Mouse (Mus musculus) erythroblast, adult 5-6 weeks (primary cell): ENCODE data around the gene Cox6b1. TPM values are rescaled to one million over a fixed set of nuclear protein-coding genes. Genes with fewer than 3 reads are reported as not detected.

Source experiments
- ATAC-seq: replicated peaks from 2 replicates; pipeline ENCODE4 v1.8.0; 2016; ENCODE audit warnings: moderate number of reproducible peaks, mild to moderate bottlenecking, moderate TSS enrichment, inconsistent platforms; ENCODE audit not compliant: poor library complexity, low FRiP score, severe bottlenecking
- total RNA-seq, 2 experiments: library from RNA; stranded (forward) in 1 of 2; stranded (reverse) in 1 of 2; fragments of 150-400 nt in 1 of 2; fragments of 200-764, 138-1000 nt in 1 of 2; gene quantifications; 2 replicates each; pipeline versions ENCODE4 v1.2.3 to v1.2.4; 2015 to 2017; ENCODE audit warnings: low replicate concordance in 2 of 2

Cox6b1 gene
- total RNA-seq, 2 experiments from 2014 or later: 135 to 173 TPM

DNA sequence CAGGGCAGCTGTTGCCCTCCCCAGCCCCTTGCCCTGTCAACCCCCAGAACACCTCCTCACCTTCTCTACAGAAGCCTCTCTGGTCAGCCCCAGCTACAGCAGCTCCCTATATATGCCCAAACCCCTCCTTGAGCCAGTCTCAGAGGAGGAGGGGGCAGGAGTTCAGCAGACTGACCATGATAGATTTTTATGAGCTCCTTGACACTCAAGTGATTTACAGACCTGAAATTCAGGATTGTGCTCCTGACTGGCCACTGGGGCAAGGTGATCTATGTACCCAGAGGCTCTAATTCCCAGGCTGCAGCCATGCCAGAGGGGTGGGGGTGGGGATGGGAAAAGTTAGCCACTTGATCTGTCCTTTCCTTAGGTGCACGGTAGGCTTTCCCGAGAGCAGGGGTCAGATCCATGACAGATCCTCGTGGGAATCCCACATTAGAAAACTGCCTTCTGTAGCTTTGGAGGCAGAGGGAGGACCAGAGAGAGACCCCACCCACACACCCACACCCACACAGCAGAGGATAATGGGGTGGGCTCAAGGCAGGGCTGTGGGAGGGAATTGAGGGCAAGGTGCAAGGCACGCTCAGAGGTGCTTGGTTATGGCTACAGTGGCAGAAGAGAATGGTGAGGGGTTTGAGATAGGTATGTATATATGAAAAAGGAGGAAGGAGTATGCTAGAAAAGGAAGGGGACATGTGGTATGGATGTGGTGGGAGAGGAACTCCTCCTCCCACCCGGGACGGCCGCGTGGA, 13.1 kb downstream of the Cox6b1 start, which contains the start of gene Upk1a:
TSS of gene Upk1a (minus strand) at position 194 of the 749 bp plus-strand sequence.
- ATAC-seq: no peak

DNA sequence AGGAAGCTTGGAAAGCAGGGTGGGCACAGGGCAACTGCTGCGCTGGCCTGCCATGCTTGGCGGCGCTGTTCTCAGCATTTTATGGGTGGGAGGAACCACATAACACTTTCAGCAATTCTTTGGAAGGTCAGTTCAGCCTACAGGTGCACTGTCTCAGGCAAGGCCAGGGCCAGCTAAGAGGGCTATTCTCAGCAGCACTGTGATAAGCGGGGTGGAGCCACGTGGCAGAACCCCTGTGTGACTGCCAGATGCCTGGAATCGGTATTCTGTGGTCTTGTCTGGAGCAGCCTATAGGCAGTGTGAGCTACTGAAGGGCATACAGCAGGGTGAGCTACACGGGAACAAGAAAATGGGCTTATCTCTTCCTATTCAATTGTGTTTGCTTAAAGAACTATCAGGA, 15.9 kb downstream of the Cox6b1 start:
- ATAC-seq: no peak

DNA sequence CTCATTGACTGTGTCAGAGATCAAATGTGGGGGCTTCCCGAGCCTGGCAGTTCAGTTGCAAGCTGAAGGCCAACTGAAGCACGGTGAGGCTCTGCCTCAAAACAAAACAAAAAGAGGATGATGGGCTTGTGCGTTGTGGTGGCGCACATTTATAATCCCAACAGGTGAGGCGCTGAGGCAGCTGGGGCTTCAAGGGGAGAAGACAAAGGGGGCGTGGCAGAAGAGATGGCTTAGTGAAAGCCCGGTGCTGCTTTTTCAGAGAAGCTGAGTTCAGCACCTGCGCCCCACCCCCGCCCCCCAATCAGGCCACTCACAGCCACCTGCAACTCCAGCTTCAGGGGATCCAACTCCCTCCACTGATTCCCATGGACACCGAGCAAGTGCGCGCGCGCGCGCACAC, 17.5 kb downstream of the Cox6b1 start:
- ATAC-seq: no peak

DNA sequence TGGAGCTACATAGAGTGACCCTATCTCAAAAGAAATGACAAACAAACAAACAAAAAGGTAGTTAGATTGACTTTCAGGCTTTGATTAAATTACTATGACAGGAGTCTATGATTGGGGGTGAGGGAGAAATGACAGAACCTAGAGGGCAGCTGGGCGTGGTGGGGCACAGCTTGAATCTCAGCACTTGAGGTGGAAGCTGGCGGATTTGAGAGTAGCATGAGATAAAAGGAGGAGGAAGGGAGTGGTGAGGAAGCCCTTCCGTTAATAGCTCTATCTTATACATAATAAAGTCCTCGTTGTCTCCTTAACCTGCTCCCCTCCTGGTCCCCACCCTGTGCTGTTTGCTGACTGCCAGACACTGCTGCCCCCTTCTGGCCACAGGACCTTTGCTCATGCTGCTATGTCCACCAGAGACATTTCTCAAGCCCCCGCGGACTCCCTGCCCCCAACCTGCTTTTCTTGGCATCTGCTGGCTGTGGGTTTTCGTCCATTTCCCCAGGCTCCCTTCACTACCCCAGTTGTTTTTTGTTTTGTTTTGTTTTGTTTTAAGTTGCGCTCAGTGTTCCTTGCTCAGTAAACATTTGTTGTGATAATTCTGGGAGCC, 18.1 kb downstream of the Cox6b1 start:
- peak; percentile 81 for ATAC-seq

DNA sequence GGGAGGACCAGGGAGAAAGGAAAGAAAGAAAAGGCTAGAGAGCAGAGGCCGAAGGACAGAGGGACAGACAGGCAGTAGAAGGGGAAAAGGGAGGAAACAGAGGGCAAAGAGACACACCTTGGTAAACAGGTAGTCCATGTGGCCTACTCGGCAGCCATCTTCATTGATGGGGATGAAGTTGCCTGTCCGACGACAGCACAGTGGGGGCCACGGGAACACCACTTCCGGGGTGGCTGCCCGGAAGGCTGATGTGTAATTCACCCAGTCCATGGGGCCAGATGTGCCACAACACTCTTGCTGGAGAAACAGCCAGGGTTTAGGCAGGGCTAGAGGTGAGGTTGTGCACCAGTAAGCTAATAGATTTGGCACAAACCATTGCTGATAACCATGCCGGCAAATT, 21.0 kb downstream of the Cox6b1 start:
- ATAC-seq: no peak

DNA sequence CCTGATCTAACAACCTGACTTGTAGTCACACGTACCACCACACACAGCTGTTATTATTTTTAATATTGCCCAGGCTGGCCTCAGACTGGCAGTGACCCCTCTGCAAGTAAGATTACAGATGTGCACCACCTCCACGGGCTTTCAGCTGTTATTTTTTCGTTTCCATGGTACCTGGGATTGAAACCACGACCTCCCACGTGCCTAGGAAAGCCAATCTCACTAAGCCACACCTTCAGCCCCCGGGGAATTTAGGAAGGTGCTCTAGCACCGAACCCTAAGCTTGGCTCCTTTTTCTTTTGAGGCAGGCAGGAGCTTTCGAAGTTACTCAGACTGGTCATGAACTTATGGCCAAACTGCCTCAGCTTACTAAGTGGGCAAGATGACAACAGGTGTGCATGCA, 21.5 kb downstream of the Cox6b1 start:
- ATAC-seq: no peak

DNA sequence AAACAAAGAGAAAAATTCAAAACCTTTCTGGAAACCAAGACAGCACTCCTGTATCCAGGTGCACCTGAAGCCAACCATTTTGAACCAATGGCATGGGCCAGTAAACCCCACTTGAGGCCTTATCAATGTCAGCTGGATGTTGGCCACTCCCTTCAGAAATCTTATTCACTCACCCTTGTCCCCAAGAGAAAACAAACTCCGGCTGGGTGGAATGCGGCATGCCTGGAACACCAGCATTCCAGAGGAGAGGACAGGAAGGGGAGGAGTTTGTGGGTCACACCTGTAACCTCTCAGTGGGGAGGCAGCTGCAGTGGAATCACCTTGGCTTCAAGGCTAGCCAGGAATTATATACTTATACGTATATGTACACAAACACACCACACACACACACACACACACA, 23.4 kb downstream of the Cox6b1 start:
- no peak for ATAC-seq

DNA sequence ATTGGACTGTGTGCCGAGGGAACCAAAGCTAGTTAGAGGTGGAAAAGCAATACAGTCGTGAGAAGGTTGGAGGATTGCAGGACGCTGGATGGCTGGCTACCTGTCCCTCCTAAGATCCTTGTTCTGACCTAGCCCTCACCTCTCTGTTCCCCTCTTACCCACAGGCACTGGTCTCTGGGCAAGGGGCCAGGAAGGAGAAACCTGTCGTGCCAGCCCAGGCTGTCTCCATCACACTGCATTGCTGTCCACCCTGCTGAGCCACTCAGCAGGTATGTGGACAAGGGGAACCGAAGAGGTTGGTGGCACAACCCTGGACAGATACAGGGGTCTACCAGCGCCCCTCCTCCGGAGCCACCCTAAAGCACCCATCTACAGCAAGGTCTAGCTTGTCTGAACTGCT, 25.3 kb downstream of the Cox6b1 start:
- ATAC-seq: no peak

DNA sequence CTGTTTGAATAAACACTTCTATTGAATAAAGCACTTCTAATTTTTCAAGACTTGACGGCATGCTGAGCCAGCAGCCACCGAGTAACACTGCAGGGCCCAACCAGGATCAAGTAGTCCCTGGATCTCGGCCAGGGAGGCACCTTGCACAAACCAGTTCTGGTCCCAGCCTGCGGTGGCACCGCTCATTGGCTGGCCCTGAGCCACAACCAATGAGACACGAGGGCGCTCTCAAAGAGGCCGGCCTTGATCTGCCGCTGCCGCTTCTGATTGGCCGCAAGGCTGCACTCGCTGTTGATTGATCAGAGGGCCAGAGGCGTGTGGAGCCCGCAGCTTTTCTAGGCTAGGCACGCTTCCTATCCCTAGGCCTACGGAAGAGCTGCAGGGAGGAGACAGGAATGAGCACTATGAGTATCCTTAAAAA, 26.0 kb downstream of the Cox6b1 start:
- ATAC-seq: peak; percentile 98

DNA sequence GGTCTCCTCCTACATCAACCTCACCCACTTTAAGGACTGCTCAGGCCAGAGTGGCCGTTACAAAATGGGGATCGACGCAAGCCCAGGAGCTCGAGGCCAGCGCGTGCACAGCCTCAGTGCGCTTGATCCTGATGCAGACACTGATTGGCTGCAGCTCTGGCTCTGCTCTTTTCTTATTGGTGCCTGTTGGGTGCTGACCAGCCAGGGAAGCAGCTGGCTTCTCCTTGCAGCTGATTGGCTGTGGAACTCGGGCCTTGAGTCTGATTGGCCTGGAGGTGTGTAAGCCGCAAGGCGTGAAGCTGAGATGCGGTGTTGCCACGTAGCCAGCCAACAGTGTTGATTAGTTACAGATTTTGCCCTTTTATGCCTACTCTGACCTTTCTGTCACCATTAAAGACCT, 27.2 kb downstream of the Cox6b1 start, which contains the start of gene Zbtb32:
TSS of gene Zbtb32 (minus strand) at position 124 of the 400 bp plus-strand sequence.
- ATAC-seq: no peak

DNA sequence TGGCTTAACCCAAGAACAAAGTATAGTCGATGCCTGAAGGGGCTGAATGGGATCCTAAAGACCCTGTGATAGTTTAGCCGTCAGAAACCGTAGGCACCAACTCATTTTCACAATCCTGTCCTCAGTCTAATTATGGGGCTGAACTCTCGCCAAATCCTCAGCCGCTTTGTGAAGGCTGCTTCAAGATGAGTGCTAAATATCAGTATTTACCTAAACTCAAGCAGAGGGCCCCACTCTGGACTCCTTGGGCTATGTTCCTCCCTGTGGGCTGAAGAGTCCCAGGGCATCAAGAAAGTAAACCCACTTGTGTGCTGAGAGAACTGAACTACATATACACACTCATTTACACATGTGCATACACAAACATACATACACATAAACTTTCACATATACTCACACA, 29.1 kb downstream of the Cox6b1 start:
- no peak for ATAC-seq

DNA sequence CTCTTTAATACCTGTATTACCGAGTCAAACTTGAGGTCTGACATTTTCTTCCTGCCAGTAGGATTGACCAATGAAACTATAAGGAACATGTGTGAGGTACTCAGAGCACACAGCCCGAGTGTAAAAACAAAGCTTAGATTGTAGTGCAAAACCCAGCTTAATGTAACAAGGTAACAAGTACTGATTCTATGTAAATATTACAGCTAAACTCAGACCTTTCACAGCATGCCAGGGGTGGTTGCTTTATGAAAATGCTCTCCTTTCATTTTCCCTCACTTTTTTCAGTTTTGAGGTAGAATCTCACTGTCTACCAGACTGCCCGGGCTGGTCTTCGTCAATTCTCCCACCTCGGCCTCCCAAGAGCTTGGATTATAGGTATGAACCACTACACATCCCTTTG, 29.9 kb downstream of the Cox6b1 start:
- ATAC-seq: no peak

DNA sequence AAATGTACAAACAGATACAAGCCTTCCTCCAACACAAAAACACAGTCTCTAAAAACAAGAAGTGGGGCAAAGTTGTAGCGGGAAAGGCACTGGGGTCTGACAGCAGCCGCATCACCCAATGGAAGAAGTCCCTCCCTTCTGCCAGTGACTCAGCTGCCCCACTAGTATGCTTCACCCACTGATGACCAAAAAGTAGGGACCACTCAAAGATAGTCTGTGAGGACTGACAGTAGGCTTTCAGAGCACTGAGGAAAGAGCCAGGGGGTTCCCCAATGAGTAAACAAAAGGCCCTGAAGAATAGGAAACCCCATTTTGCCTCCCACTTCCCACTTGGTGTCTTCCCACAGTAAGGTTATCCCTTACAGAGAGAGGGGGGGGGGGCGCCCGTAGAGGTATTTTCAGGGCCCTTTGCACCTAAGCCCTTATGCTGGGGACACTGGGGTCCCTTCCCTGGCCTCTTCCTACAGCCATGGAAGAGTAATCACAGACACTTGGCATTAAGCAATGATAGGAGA, 31.4 kb downstream of the Cox6b1 start:
- ATAC-seq: no peak

DNA sequence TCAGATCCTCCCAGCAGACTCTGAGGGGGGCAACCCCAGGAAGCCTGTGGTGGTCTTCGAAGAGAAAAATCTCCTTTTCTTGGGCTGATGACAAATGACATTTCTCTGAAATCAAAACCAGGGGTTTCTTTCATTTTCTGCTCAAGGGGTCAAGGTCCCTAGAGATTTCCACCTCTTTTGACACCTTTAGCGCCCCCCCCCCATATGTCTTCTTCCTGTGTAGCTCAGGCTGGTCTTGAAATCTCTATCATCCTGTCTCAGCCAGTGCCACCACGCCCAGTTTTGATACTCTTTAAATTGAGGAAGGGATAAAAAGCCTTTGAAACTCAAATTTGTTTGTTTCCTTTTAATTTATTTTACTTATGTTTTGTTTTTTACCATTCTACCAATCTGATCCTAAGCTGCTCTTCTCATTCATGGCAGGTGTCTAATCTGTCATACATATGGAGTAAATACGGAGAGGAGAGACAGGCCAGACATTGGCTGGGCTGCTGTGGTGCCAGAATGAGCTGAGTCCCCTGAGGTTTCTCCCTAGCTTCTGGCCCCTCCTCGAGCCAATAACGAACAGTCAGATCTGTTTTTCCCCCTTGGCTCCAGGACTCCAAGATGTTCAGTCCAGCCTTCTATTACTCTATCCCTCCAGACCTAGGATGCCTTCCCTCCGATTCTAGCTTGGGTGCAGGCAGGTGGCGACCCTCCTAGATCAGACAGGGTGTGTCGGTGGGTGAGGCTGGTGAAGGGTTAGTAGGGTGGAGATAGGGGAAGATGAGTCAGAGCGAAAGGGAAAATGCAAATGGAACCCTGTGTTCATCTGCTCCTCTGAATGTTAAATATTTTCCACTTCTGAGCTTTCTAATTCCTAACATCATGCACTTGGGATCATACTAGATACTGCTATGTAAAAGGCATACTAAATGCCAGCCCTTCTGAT, 32.1 kb downstream of the Cox6b1 start:
- no peak for ATAC-seq

DNA sequence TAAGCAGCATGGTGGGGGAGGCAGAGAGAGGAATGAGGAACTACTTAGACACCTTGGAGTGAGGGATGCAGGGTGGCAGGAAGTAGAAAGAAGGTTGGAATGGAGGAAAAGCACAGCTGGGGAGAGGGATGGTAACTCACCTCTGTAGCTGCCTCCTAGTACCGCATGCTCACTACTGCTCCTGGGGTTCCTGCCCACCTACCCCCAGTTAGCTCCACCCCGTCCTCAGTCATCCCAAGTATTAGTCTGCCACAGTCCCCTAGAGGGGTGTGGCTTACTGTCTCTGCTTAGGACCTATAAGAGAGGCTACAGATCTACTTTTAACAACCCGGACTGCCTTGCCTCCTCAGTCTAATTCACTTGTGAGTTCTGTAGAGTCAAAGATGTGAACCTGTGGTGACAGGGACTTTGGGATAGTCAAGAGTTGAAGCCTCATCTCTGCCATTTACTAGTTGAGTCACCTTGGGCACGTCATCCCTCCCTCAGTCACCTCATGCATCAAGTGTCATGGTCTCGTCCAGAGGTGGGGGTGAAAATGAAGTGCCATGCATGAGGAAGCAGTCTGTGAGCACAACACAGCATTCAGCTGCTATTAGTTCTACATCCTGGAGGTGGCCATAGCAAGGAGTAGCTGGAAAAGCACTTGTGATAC, 33.1 kb downstream of the Cox6b1 start:
- no peak for ATAC-seq

DNA sequence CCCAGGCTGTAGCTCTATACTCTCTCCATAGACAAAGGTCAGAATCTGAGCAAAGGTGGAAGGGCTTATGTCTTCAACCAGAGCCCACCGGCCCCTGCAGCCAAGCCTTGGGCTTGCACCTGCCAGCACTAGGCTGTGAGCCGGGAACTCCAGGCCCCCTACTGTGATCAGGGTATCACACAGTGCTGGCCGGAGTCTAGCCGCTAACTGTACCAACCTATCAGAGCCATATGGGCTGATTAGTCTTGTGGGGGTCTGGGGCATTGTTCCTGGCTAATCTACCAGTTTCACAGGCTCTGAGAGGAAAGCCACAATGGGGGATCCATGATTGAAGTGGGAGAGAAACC, 34.4 kb downstream of the Cox6b1 start:
- no peak for ATAC-seq

DNA sequence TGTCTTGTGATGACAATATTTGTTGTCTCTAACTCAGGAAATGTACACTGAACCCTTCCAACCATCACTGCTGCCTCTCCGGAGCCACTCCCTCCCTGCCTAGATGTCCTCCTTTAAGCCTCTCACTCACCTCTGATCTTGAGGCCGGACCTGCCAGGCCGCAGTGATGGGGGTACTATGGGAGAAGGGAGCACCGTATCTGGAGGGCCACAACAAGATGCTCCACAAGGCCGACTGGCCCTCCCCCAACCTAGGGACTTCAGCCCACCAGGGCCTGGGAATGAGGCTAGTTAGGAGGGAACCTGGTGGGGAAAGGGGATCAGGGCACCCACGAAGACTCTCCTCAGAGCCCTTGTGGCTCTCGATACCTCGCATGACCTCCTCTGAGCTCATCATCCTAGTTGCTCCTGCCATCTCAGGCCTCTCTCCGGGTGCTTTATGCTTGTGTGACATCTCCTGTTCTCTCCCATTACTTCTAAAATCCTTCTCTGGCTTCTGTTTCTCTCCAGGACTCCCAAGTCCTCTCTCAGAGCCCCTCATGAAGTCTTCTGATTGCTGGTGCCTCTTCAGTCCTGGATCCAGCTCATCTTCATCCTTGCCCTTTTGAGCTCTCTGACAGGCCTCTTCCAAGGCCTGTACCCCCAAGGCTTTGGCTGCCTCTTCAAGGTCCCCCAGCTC, 34.9 kb downstream of the Cox6b1 start:
- no peak for ATAC-seq

DNA sequence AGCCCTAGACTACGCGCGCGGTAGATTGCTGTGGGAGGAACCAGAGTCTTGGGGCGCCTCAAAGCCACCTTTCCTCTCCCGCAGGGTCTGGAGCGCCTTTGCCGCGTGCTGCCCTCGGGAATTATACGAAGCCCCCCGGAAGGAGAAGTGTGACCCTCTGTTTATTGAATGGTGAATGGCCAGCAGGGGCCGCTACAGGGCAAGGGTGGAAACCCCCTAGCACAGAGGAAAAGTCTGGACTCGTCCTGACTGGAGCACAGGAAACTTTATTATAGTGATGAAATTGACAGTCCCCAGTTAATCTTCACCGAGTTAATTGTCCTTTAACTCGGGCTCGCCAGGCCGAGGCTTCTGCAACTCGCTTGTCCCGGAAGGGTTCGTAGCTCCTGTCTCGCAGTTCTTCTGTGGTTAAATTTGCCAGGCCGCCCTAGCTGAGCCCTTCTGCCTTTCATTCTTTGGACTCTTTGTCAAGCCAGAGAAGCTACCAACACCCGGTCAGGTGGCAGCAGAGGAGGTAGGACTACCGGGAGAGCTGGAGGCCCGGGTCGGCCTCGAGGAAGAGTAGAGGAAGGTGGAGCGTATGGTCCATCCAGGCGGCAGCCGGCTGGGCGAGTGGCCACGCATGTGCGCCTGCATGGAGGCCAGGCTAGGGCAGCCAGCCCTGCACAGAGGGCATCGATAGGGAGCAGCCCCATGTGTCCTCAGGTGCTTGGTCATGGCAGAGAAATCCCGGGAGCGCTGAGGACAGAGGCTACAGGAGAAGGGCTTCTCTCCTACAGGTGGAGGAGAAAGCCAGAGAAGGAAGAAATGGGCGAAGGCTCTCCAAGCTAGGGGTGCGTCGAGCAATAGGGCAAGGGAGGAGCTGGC, 36.3 kb downstream of the Cox6b1 start:
- ATAC-seq: peak; percentile 56
